Mouse (Mus musculus) stomach, postnatal 0 days (tissue): ENCODE results near the gene Shh. TPM values are rescaled to one million over a fixed set of nuclear protein-coding genes. Genes with fewer than 3 reads are reported as not detected.

Experiments used
- ATAC-seq: fragments of 200-750 bp; cut with Nextera tagmentation; 2 replicates; pipeline ENCODE4 v1.8.0; 2017; ENCODE audit not compliant: low FRiP score, low TSS enrichment
- DNase-seq: peaks from one replicate; pipeline ENCODE4 v3.0.0-alpha.2; 2016; ENCODE audit warnings: low spot score
- H3K27ac ChIP-seq: fragments of 300-500 bp; sonication (generic); replicated peaks from 2 replicates; pipeline ENCODE4 v1.5.1; 2014; ENCODE audit warnings: mild to moderate bottlenecking, control low read depth
- H3K27me3 ChIP-seq: fragments of 300-500 bp; sonication (generic); 2 replicates; pipeline ENCODE4 v1.6.1; 2014; ENCODE audit warnings: low read length; ENCODE audit not compliant: control insufficient read depth, insufficient read depth
- H3K36me3 ChIP-seq: fragments of 300-500 bp; sonication (generic); 2 replicates; pipeline ENCODE4 v1.6.1; 2014; ENCODE audit warnings: low read length, mixed read lengths; ENCODE audit not compliant: control insufficient read depth, insufficient read depth
- H3K4me1 ChIP-seq: fragments of 300-500 bp; sonication (generic); replicated peaks from 2 replicates; pipeline ENCODE4 v1.6.1; 2014; ENCODE audit warnings: antibody characterized with exemption; ENCODE audit not compliant: control insufficient read depth, insufficient read depth
- H3K4me2 ChIP-seq: fragments of 300-500 bp; sonication (generic); replicated peaks from 2 replicates; pipeline ENCODE4 v1.6.1; 2014; ENCODE audit warnings: low read depth, mild to moderate bottlenecking, control low read depth, moderate library complexity
- H3K4me3 ChIP-seq: fragments of 300-500 bp; sonication (generic); 2 replicates; pipeline ENCODE4 v1.5.1; 2014; ENCODE audit warnings: low read depth, low read length, control low read depth
- H3K9ac ChIP-seq: fragments of 300-500 bp; sonication (generic); 2 replicates; pipeline ENCODE4 v1.6.1; 2014; ENCODE audit warnings: mild to moderate bottlenecking, low read length, control low read depth, mixed read lengths
- H3K9me3 ChIP-seq: fragments of 300-500 bp; sonication (generic); 2 replicates; pipeline ENCODE4 v1.6.1; 2016; ENCODE audit warnings: low read length; ENCODE audit not compliant: control insufficient read depth
- CTCF ChIP-seq: IDR thresholded peaks from 2 replicates; pipeline ENCODE4 v1.5.1; 2016; ENCODE audit warnings: antibody characterized with exemption, low read depth, mild to moderate bottlenecking, moderate library complexity
- EP300 ChIP-seq: optimal IDR thresholded peaks from 2 replicates; pipeline ENCODE3; 2016; ENCODE audit warnings: antibody characterized with exemption
- WGBS: fragments of 180-500 bp; shearing (Covaris S2); extraction: QIAGEN DNeasy Blood & Tissue Kit; methylation state at CpG from one replicate; pipeline ENCODE4 v1.1.7; 2014; 5-methylcytosine and 5-hydroxymethylcytosine counted together
- polyA plus RNA-seq: library from polyadenylated mRNA; unstranded; fragments of >200 nt; fragmentation: Nextera tagmentation; extraction: Ambion mirVana; gene quantifications from 2 replicates; pipeline ENCODE4 v1.2.1, GENCODE M21; 2015

Gene Shh
- polyA plus RNA-seq, 1 experiment from 2014 or later = 4.6 TPM

DNA sequence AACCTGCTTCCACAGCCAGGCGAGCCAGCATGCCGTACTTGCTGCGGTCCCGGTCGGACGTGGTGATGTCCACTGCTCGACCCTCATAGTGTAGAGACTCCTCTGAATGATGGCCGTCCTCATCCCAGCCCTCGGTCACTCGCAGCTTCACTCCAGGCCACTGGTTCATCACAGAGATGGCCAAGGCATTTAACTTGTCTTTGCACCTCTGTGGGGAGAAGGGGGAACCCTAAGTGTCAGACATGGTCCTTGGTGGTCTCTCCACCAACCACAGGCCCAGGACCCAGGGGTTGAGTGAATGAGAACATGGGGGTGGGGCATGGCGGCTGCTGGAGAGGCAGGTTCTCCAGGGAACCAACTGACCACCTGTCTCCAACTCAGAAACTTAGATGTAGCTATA, 5.7 kb downstream of the Shh start:
- Histone ChIP-seq H3K36me3 (no peaks in the 10 kb centered on the region), H3K27me3 (peaks cover 13% of the 10 kb centered on the region; the same call in 1 of the 2 replicates), H3K4me2 (no peak overlapping the region), H3K9me3 (no peaks in the 10 kb centered on the region), H3K9ac (no peak overlapping the region), H3K4me1 (0 out of 2 replicates have a peak, but pooled peaks cover 2% of the 10 kb centered on the region), H3K27ac (no peak overlapping the region), H3K4me3 (no peak overlapping the region)
- DNase-seq = no peak
- TF ChIP-seq CTCF (no peak), EP300 (no peak)
- 30% methylated on average over 11 of the region's 11 CpGs for WGBS
- no peak for ATAC-seq

GRCm38 (mm10) chr5:28460556-28461350, 6.3 kb downstream of the Shh start:
- H3K9me3 ChIP-seq = no peaks in the 10 kb centered on the region
- DNase-seq (peak; percentile 37), ATAC-seq (no peak)
- H3K4me2 ChIP-seq = no peak overlapping the region
- TF ChIP-seq CTCF (no peak), EP300 (no peak)
- no peak overlapping the region for H3K27ac ChIP-seq
- H3K36me3 ChIP-seq = no peaks in the 10 kb centered on the region
- H3K9ac ChIP-seq = no peak overlapping the region
- 0 out of 2 replicates have a peak, but pooled peaks cover 2% of the 10 kb centered on the region for H3K4me1 ChIP-seq
- H3K4me3 ChIP-seq = no peak overlapping the region
- peaks cover 13% of the 10 kb centered on the region; the same call in 1 of the 2 replicates for H3K27me3 ChIP-seq
- 9% methylated on average over 17 of the region's 17 CpGs for WGBS

DNA sequence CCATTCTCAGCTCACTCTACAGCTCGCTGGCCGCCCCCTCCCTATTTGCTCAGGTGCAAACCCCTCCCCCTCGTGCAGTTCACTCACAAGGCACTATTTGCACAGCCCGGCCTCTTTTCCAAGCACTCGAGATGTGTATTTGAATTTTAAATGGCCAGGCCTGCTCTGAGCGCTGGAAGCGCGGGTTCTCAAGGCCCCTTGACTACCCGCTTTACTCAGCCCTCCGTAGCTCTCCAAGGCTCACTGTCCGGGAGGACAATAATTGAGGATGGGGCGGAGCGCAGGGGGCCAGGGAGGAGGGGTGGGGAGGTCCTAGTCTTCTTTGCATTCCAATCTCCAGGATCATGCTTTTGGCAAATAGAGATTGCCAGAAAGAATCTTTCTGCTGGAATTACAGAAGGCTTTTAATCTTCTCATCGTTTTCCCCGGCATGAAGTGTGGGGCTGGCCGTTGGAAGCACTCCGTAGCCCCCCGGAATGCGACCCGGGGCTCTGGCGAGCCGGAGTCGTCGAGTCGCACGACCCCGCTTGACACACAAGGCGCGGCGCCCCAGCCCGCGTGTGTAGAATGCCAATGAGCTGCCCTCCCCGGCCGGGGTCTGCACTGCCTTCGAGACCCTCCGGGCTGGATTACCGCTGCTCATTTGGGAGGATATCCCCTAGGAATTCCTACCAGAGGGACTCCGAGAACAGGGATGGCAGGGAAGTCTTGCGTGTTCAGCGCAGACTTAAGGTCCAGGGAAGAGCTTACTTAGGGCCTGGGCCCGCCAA, 7.4 kb downstream of the Shh start:
- H3K27me3 ChIP-seq = peaks cover 13% of the 10 kb centered on the region; the same call in 1 of the 2 replicates
- H3K9ac ChIP-seq = no peak overlapping the region
- 0 out of 2 replicates have a peak, but pooled peaks cover 2% of the 10 kb centered on the region for H3K4me1 ChIP-seq
- peak overlapping the region; percentile 35; the same call in 1 of the 2 replicates for H3K27ac ChIP-seq
- H3K4me2 ChIP-seq = peak overlapping the region; percentile 53
- WGBS = 5% methylated on average over 41 of the region's 41 CpGs
- no peaks in the 10 kb centered on the region for H3K36me3 ChIP-seq
- no peaks in the 10 kb centered on the region for H3K9me3 ChIP-seq
- TF ChIP-seq CTCF (no peak), EP300 (no peak)
- H3K4me3 ChIP-seq = no peak overlapping the region
- ATAC-seq (peak; percentile 41), DNase-seq (peak; percentile 69)

GRCm38 (mm10) chr5:28458821-28459240, 8.2 kb downstream of the Shh start:
- peaks cover 13% of the 10 kb centered on the region; the same call in 1 of the 2 replicates for H3K27me3 ChIP-seq
- WGBS = under 1% methylated on average over 24 of the region's 27 CpGs
- no peak for TF ChIP-seq EP300
- peak; percentile 33; the same call in 1 of the 2 replicates for TF ChIP-seq CTCF
- H3K9me3 ChIP-seq = no peaks in the 10 kb centered on the region
- 0 out of 2 replicates have a peak, but pooled peaks cover 2% of the 10 kb centered on the region for H3K4me1 ChIP-seq
- peak overlapping the region; percentile 53 for H3K4me2 ChIP-seq
- H3K4me3 ChIP-seq = peak overlapping the region; percentile 35
- peak overlapping the region; percentile 35; the same call in 1 of the 2 replicates for H3K27ac ChIP-seq
- H3K9ac ChIP-seq = no peak overlapping the region
- DNase-seq (peak; percentile 84), ATAC-seq (peak; percentile 82)
- no peaks in the 10 kb centered on the region for H3K36me3 ChIP-seq

DNA sequence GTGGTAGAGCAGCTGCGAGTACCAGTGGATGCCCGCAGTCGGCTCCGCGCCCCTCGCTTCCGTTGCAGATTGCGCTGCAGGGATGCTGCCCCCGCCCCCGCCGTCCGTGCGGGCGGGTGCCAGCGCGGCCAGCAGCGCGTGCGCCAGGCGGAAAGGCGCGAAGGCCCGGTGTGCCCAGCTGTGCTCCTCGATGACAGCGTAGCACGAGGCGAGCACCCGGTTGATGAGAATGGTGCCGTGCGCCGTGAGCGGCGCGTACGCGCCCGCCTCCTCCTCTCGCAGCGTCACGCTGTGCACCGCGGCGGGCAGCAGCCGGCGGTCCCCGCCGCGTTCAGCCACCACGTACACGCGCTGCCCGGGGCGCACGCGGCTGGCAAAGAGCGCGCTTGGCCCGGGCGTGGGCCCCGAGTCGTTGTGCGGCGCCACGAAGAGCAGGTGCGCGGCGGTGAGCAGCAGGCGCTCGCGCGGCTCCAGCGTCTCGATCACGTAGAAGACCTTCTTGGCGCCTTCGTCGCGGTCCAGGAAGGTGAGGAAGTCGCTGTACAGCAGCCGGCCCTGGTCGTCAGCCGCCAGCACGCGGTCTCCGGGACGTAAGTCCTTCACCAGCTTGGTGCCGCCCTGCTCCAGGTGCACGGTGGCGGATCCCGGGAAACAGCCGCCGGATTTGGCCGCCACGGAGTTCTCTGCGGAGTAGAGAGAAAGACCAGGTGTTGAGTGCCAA, 9.0 kb downstream of the Shh start:
- DNase-seq (peak; percentile 61), ATAC-seq (peak; percentile 29; the same call in 1 of the 2 replicates)
- Histone ChIP-seq H3K4me1 (0 out of 2 replicates have a peak, but pooled peaks cover 2% of the 10 kb centered on the region), H3K4me2 (peak overlapping the region; percentile 53), H3K4me3 (peak overlapping the region; percentile 35), H3K36me3 (no peaks in the 10 kb centered on the region), H3K9ac (peak overlapping the region; percentile 31; the same call in 1 of the 2 replicates), H3K27ac (peak overlapping the region; percentile 53; the same call in 1 of the 2 replicates), H3K9me3 (no peaks in the 10 kb centered on the region), H3K27me3 (peaks cover 13% of the 10 kb centered on the region; the same call in 1 of the 2 replicates)
- WGBS = 1% methylated on average over 60 of the region's 95 CpGs
- no peak for TF ChIP-seq EP300
- TF ChIP-seq CTCF = no peak
